Mouse (Mus musculus): ENCODE data around the gene Nbeal1. TPM values are rescaled to one million over a fixed set of nuclear protein-coding genes. Genes with fewer than 3 reads are reported as not detected.

The Nbeal1 gene
- 14.3 TPM for polyA plus RNA-seq (2017; shearing (Covaris generic))

GRCm38 (mm10) chr1:60179932-60180783, at the start of gene Nbeal1:
Nbeal1 (plus strand) TSS chr1:60180599.

GRCm38 (mm10) chr1:60342808-60343629, 162.6 kb downstream of the Nbeal1 start, which contains the start of gene Cyp20a1:
Cyp20a1 (plus strand) TSS chr1:60343323.

Other genes with a start within 250 kb of the Nbeal1 start
- gene Ica1l, start 137.4 kb upstream of the Nbeal1 start, polyA plus RNA-seq (2017; shearing (Covaris generic)) = 1.6 TPM
- 6.9 TPM for gene Carf, start 82.4 kb upstream of the Nbeal1 start, polyA plus RNA-seq (2017; shearing (Covaris generic))
- 56.9 TPM for gene Wdr12, start 82.0 kb upstream of the Nbeal1 start, polyA plus RNA-seq (2017; shearing (Covaris generic))
- gene Cyp20a1, start 162.7 kb downstream of the Nbeal1 start, polyA plus RNA-seq (2017; shearing (Covaris generic)) = 17.9 TPM
- 18.9 TPM for gene Abi2, start 229.0 kb downstream of the Nbeal1 start, polyA plus RNA-seq (2017; shearing (Covaris generic))

Measured in CD4-positive, CD25-positive, alpha-beta regulatory T cell, adult 9 weeks (primary cell).